Mouse (Mus musculus) brain, embryonic 14.5 days (tissue): ENCODE data around the gene Gm14401.
"Not testable (repeated sequence)": the region's sequence is repeated elsewhere in the genome, so short reads cannot be mapped to it uniquely, and the experiment has no call there.

Experiments
- CTCF ChIP-seq: fragments of 200-500 bp; IDR thresholded peaks from 2 replicates; pipeline ENCODE4 v1.5.1; 2012; ENCODE audit warnings: inconsistent platforms, mild to moderate bottlenecking, moderate library complexity, borderline replicate concordance; ENCODE audit not compliant: insufficient read depth, insufficient read length; ENCODE audit errors: extremely low read depth
- POLR2A ChIP-seq: fragments of 200-500 bp; IDR thresholded peaks from 2 replicates; pipeline ENCODE4 v1.6.1; 2012; ENCODE audit warnings: mild to moderate bottlenecking, inconsistent platforms, borderline replicate concordance; ENCODE audit not compliant: poor library complexity, insufficient read depth, insufficient read length, severe bottlenecking; ENCODE audit errors: extremely low read depth

- not testable (repeated sequence) for TF ChIP-seq CTCF, POLR2A
Observed at GRCm38 (mm10) chr2:177073432-177074423, at the start of gene Gm14401.
